Mouse (Mus musculus) C2C12 (cell line): Measurements from ENCODE around the gene Cfap61.

Source experiments
- CTCF ChIP-seq: IDR thresholded peaks from one replicate; pipeline ENCODE4 v1.5.1; 2011; ENCODE audit not compliant: control insufficient read depth, insufficient read depth, insufficient read length
- MAX ChIP-seq: IDR thresholded peaks from one replicate; pipeline ENCODE4 v1.6.1; 2011; ENCODE audit warnings: mild to moderate bottlenecking, control low read depth
- MYOG ChIP-seq: IDR thresholded peaks from one replicate; pipeline ENCODE4 v1.6.1; 2011; ENCODE audit not compliant: control insufficient read depth, insufficient read length; ENCODE audit errors: extremely low read depth
- USF1 ChIP-seq: IDR thresholded peaks from one replicate; pipeline ENCODE4 v1.6.1; 2011; ENCODE audit warnings: low read depth, mild to moderate bottlenecking, control low read depth, moderate library complexity

GRCm38 (mm10) chr2:145956318-145956717 is 21.7 kb downstream of the Cfap61 start:
- TF ChIP-seq CTCF (no peak), MAX (no peak), MYOG (no peak), USF1 (no peak)
